Comparison of ENCODE assay signal across 20 mouse cellular contexts in genomic region chr7:78660832-78661231, GRCm38 (mm10).
A peak's percentile ranks its signal among the peaks of the same experiment; 100 is the strongest.
DNase-seq lines count a peak whose midpoint lies in the region; ATAC-seq and TF ChIP-seq lines count a peak whose summit lies in the region.
"Had no signal": no experiment of that assay in that cellular context is flagged by ENCODE, and none has a peak within 500 bp of the region (broad histone marks: within the 10 kb centered on the region; RNA-seq: fewer than 3 reads in every experiment).

No protein-coding gene starts in this region.

- H3K9ac ChIP-seq in hindbrain, embryonic 12.5 days: no peak overlapping the region
- no peak overlapping the region for H3K9ac ChIP-seq in hindbrain, postnatal 0 days (replicated peaks; ENCODE audit: low read length)
- H3K9ac ChIP-seq: hindbrain, embryonic 13.5 days; liver, embryonic 14.5 days; neural tube, embryonic 15.5 days had no signal

- H3K36me3 ChIP-seq in hindbrain, embryonic 12.5 days: no peaks in the 10 kb centered on the region
- no peaks in the 10 kb centered on the region for H3K36me3 ChIP-seq in hindbrain, postnatal 0 days (ENCODE audit: insufficient read depth, low read length)
- H3K36me3 ChIP-seq: embryonic facial prominence, embryonic 10.5 days; hindbrain, embryonic 13.5 days; limb, embryonic 10.5 days; neural tube, embryonic 15.5 days had no signal

- H3K4me1 ChIP-seq in hindbrain, embryonic 12.5 days: no peaks in the 10 kb centered on the region
- peaks cover 6% of the 10 kb centered on the region; the same call in 1 of the 2 replicates for H3K4me1 ChIP-seq in hindbrain, postnatal 0 days (ENCODE audit: insufficient read depth, low read length)
- H3K4me1 ChIP-seq: limb, embryonic 10.5 days had no signal

- DNase-seq in layer of hippocampus, adult 11-12 months (ENCODE audit: low spot score): peak; percentile 27
- no peak for DNase-seq in layer of hippocampus, postnatal 10 days (ENCODE audit: low spot score in 2 of 2)
- DNase-seq in NIH3T3 (ENCODE audit: low read depth): peak; percentile 17
- peak; percentile 40 to 62 for DNase-seq in left cerebral cortex, adult 2 months (ENCODE audit: extremely low spot score in 1 of 2, low spot score in 2 of 2)
- DNase-seq in right cerebral cortex, postnatal 14 days: peak; percentile 50
- no peak for DNase-seq in cerebellum, adult 18-20 months
- DNase-seq in hindbrain, postnatal 0 days (ENCODE audit: low spot score): no peak
- DNase-seq: cerebellum, postnatal 25 days; kidney, postnatal 10 days; lung, postnatal 36 days; thymus, postnatal 25 days had no signal

- ATAC-seq in hindbrain, embryonic 12.5 days (ENCODE audit: low FRiP score): no peak
- ATAC-seq in hindbrain, postnatal 0 days: no peak
- ATAC-seq: intestine, embryonic 16.5 days had no signal

- TF ChIP-seq CTCF in left cerebral cortex, adult 2 months (IDR thresholded peaks at IDR 0.05): no peak
- no peak for TF ChIP-seq CTCF in hindbrain, postnatal 0 days (IDR thresholded peaks at IDR 0.05; ENCODE audit: low read depth)

- intact Hi-C loops in left cerebral cortex, adult 2 months (cut with DNase I): loop anchor here (1.0 to 2.0 kb wide), 4 partner anchors 30 to 70 kb away; no protein-coding TSS in a partner anchor

- H3K4me3 ChIP-seq in left cerebral cortex, adult 2 months: no peak overlapping the region
- no peak overlapping the region for H3K4me3 ChIP-seq in hindbrain, embryonic 12.5 days
- no peak overlapping the region for H3K4me3 ChIP-seq in hindbrain, postnatal 0 days (ENCODE audit: low read length)
- H3K4me3 ChIP-seq: embryonic facial prominence, embryonic 10.5 days; erythroblast, embryonic 14.5 days; hindbrain, embryonic 13.5 days; limb, embryonic 10.5 days; neural tube, embryonic 15.5 days had no signal

- 69% methylated on average over 7 of the region's 7 CpGs for WGBS in hindbrain, embryonic 12.5 days
- WGBS in hindbrain, postnatal 0 days: 57% methylated on average over 7 of the region's 7 CpGs

- no peaks in the 10 kb centered on the region for H3K9me3 ChIP-seq in hindbrain, embryonic 12.5 days (replicated peaks)
- 0 out of 2 replicates have a peak, but pooled peaks cover 3% of the 10 kb centered on the region for H3K9me3 ChIP-seq in hindbrain, postnatal 0 days (ENCODE audit: low read length)
- H3K9me3 ChIP-seq: embryonic facial prominence, embryonic 10.5 days; hindbrain, embryonic 13.5 days; limb, embryonic 10.5 days; neural tube, embryonic 15.5 days had no signal

- no peak overlapping the region for H3K4me2 ChIP-seq in hindbrain, embryonic 12.5 days (replicated peaks)
- no peak overlapping the region for H3K4me2 ChIP-seq in hindbrain, postnatal 0 days (ENCODE audit: low read depth, low read length)
- H3K4me2 ChIP-seq: hindbrain, embryonic 13.5 days; midbrain, embryonic 11.5 days; neural tube, embryonic 15.5 days had no signal

- no peaks in the 10 kb centered on the region for H3K27me3 ChIP-seq in hindbrain, embryonic 12.5 days
- H3K27me3 ChIP-seq in hindbrain, postnatal 0 days (ENCODE audit: insufficient read depth, low read length): no peaks in the 10 kb centered on the region
- H3K27me3 ChIP-seq: hindbrain, embryonic 13.5 days; neural tube, embryonic 15.5 days had no signal

- peak overlapping the region; percentile 13; the same call in 1 of the 2 replicates for H3K27ac ChIP-seq in left cerebral cortex, adult 2 months
- H3K27ac ChIP-seq in hindbrain, embryonic 12.5 days: no peak overlapping the region
- H3K27ac ChIP-seq in hindbrain, postnatal 0 days: no peak overlapping the region
- H3K27ac ChIP-seq: embryonic facial prominence, embryonic 10.5 days; hindbrain, embryonic 13.5 days; limb, embryonic 10.5 days; liver, embryonic 14.5 days; neural tube, embryonic 15.5 days had no signal

Comparison
In these comparisons a context has a peak if more than half of its experiments do, and no peak if none do; other contexts are left out.
1. DNase-seq: peak in layer of hippocampus, adult 11-12 months (single experiment), NIH3T3 (single experiment), left cerebral cortex, adult 2 months (2 of 2) and right cerebral cortex, postnatal 14 days (single experiment); none in layer of hippocampus, postnatal 10 days (0 of 2), cerebellum, adult 18-20 months (0 of 2) and hindbrain, postnatal 0 days (single experiment).